Mouse (Mus musculus) urinary bladder, postnatal 36 days (tissue): ENCODE results near the gene Nubp2.
A peak's percentile ranks its signal among the peaks of the same experiment; 100 is the strongest.

Experiments used
- DNase-seq, 2 experiments: peaks; one replicate each; pipeline ENCODE4 v3.0.0; 2022; ENCODE audit warnings: low spot score in 2 of 2, mixed read lengths in 1 of 2

Gene Nubp2

GRCm38 (mm10) chr17:24894061-24894994 is 8.2 kb upstream of the Nubp2 start:
- no peak for DNase-seq

DNA sequence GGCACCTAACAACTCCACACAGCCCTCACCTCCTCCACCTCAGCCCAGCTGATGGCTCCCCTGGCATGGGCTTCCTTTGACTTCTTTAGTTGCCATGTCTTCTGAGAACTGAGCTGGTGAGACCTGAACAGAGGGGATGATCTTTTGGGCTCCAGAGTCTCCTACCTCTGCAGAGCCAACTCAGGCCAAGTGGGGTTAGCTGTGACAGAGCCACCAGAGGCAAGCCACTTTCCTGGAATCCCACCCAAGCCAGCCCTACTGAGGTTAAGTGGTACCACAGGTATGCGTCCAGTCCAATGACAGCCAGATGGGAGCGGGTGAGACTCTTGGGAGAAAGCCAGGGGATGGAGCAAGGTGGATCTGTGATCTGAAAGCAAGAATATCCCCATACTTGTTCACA is 7.1 kb upstream of the Nubp2 start:
- no peak for DNase-seq

DNA sequence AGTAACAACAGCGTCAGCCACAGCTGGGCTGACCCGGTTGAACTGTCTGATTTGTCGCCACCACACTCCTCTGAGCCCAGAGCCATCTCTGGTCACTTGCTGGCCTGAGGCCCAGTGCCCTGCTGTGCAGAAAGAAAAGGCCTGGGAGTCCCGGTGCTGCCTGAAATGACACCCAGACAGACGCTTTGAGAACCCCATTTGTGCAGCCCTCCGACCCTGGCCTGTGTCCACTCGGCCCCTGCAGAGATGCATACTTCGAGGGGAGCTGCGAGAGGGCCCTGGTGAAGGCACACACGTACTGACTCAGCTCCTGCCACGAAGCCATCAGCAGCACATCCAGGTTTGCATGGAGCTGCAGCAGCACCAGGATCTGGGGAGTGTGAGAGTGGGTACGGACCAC is 6.6 kb upstream of the Nubp2 start:
- DNase-seq = no peak

DNA sequence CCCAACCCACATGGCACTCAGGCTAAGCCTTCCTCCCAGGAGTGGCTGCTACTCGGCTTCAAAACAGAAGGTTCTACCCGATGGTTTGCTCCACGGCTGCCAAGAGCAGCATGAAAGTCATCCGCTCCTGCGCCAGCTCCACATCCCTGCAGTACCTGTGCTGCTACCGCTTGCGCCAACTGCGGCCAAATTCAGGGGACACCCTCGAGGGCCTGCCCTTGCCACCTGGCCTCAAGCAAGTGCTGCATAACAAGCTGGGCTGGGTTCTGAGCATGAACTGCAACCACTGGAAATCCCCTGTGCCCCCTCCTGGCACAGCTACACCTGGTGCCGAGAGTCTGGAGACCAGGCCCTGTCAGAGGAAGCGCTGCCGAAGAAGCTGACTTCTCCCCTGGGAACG is 5.2 kb upstream of the Nubp2 start:
- DNase-seq = no peak

- no peak for DNase-seq
These were observed 4.3 kb upstream of the Nubp2 start for GRCm38 (mm10) chr17:24890151-24891092.

GRCm38 (mm10) chr17:24888862-24889261 is 2.7 kb upstream of the Nubp2 start:
- DNase-seq = no peak

DNA sequence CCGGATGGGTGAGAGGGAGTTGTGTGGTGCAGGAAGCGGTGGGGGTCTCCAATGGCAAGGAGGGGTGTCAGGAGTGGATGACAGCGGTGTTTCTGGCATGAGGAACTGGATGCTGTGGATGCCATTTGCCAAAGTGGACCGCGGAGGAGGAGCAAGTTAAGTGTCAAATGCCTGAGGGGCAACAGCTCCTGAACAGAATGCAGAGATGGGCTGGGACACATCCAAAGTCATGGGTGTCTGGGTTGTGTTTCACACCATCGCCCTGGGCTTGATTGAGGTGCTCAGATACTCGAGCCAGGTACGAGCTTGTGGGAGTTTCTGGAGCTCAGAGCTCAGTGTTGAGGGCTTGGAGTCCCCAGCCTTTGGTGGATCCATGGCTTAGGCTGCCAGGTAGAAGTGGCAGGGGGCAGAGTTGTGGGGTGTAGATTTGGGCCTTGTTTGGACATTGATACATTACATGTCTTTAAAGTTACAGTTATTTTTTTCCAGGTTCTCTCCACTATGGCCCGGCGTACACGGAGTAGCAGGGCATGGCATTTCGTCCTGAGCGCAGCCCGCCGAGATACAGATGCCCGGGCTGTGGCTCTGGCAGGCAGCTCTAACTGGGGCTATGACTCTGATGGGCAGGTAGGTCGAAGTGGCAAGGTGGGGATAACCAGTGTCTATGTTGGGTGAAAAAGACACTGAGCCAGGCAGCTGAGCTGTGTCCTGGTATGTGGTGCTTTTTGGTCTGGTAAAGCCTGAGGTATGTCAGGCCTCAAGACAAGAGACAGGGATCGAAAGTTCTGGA is 1.3 kb upstream of the Nubp2 start:
- no peak for DNase-seq

- DNase-seq = no peak
These were observed 753 bp upstream of the Nubp2 start for GRCm38 (mm10) chr17:24886932-24887271.

DNA sequence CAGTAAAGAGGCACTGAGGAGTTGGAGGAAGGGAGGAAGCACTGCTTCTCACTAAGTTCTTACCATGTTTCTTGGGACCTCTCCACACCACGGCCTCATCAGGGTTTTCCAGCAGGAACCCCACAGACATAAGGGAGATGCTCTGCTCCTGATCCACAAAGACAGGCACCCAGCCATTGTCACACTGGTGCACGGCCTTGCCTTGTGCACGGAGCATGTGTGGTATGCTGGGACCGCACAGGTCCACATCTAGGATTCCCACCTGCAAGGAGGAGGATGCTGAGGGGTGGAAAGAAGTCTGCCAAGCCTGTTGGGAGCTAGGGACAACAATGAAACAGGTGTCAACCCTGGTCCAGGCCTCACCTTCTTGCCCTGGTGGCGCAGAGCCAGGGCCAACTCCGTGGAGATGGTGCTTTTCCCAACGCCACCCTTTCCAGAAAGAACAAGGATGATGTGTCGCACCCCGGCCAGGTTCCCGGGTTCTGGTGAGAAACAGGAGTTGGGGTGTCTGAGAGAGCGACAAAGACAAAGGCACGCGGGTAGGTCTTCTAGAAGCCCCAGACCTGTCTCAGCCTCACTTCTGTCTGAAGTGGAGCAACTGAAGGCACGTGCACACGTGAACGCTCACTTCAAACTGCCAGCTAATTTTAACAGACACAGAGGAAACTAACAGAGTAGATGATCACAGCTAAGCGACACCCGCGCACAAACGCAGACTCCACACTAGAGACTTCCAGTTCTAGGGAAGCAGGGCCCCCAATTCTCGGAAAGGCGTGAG is 604 bp downstream of the Nubp2 start:
- no peak for DNase-seq

- DNase-seq = no peak
These were observed 1.8 kb downstream of the Nubp2 start for GRCm38 (mm10) chr17:24884391-24884790.

- DNase-seq = no peak
These were observed 4.3 kb downstream of the Nubp2 start for GRCm38 (mm10) chr17:24881738-24882440.

- DNase-seq = peak in 1 of 2 experiments; percentile 39
These were observed 7.6 kb downstream of the Nubp2 start for GRCm38 (mm10) chr17:24878531-24878930.

- DNase-seq = peak in 1 of 2 experiments; percentile 55
These were observed 8.1 kb downstream of the Nubp2 start for GRCm38 (mm10) chr17:24878117-24878397.

- DNase-seq = no peak
These were observed 8.6 kb downstream of the Nubp2 start for GRCm38 (mm10) chr17:24877336-24878116.

GRCm38 (mm10) chr17:24874989-24875388 is 11.2 kb downstream of the Nubp2 start:
- no peak for DNase-seq

DNA sequence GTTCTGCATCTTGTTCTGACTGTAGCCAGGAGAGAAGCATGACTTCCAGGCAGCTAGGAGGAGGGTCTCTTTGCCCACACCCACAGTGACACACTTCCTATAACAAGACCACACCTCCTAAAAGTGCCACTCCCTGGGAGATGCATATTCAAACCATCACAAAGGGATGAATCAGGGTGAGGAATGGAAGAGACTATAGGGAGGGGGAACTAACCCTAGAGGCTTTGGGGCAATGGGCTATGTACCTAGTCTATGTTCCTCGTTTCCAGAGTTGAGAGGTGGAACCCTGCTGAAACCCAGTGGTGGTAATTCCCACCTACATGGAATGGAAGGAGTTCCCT is 11.8 kb downstream of the Nubp2 start:
- no peak for DNase-seq

- no peak for DNase-seq
These were observed 12.3 kb downstream of the Nubp2 start for GRCm38 (mm10) chr17:24873695-24874404.

GRCm38 (mm10) chr17:24867914-24868313 is 18.2 kb downstream of the Nubp2 start:
- DNase-seq = no peak

DNA sequence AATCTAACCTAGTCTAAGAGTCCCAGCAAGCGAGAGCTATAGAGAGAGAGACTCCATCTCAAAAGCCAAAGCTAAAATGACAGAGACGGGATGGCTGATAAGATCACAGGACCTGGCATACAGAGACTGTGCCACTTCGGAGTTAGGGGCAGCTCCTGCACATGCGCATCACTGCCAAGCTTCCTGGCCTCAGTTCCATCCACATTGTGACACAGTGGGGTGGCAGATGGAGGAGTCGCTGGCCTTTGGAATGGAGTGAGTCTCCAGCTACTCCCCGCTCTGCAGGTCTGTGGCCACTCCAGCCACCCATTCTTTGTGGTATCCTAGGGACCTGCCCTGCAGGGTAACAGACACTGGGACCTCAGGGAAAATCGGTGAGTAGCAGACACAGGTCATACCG is 20.4 kb downstream of the Nubp2 start, which contains the start of gene Igfals:
TSS of gene Igfals (plus strand) at position 222 of the 400 bp plus-strand sequence.
- no peak for DNase-seq
